Mouse (Mus musculus) liver, embryonic 14.5 days (tissue): ENCODE results near the gene Cyth3. TPM values are rescaled to one million over a fixed set of nuclear protein-coding genes. Genes with fewer than 3 reads are reported as not detected.

Experiments used
- ATAC-seq: fragments of 200-750 bp; cut with Nextera tagmentation; 2 replicates; pipeline ENCODE4 v1.8.0; 2017; ENCODE audit warnings: moderate number of reproducible peaks, mild to moderate bottlenecking, moderate library complexity; ENCODE audit not compliant: insufficient read depth
- DNase-seq, 3 experiments: peaks; one replicate each; pipeline ENCODE4 v3.0.0-alpha.2; 2012 to 2013; ENCODE audit warnings: low read depth in 3 of 3, low spot score in 3 of 3
- H3K27ac ChIP-seq: fragments of 300-500 bp; sonication (generic); 2 replicates; pipeline ENCODE4 v1.5.1; 2014; ENCODE audit warnings: moderate library complexity, mild to moderate bottlenecking, control low read depth, inconsistent platforms
- H3K27me3 ChIP-seq: fragments of 300-500 bp; sonication (generic); 2 replicates; pipeline ENCODE4 v1.6.1; 2014; ENCODE audit warnings: mild to moderate bottlenecking, low read length, moderate library complexity; ENCODE audit not compliant: control insufficient read depth, insufficient read depth
- H3K36me3 ChIP-seq: fragments of 300-500 bp; sonication (generic); replicated peaks from 2 replicates; pipeline ENCODE4 v1.6.1; 2014; ENCODE audit warnings: low read depth; ENCODE audit not compliant: control insufficient read depth, insufficient read depth
- H3K4me1 ChIP-seq, 2 experiments: fragments of 200-500 bp in 1 of 2; fragments of 300-500 bp in 1 of 2; sonication (generic) in 1 of 2; replicated peaks; 2 replicates each; pipeline ENCODE4 v1.6.1; 2012 to 2014; ENCODE audit warnings: antibody characterized with exemption in 1 of 2, inconsistent platforms in 1 of 2, low read length in 1 of 2; ENCODE audit not compliant: control insufficient read depth in 2 of 2, insufficient read depth in 2 of 2
- H3K4me2 ChIP-seq: fragments of 300-500 bp; sonication (generic); 2 replicates; pipeline ENCODE4 v1.6.1; 2014; ENCODE audit warnings: low read depth, mild to moderate bottlenecking, control low read depth, moderate library complexity
- H3K4me3 ChIP-seq, 2 experiments: fragments of 200-500 bp in 1 of 2; fragments of 300-500 bp in 1 of 2; sonication (generic) in 1 of 2; 2 replicates each; pipeline ENCODE4 v1.5.1; 2012 to 2014; ENCODE audit warnings: low read depth in 2 of 2, low read length in 2 of 2, mild to moderate bottlenecking in 2 of 2, control low read depth in 1 of 2, inconsistent platforms in 1 of 2, moderate library complexity in 1 of 2; ENCODE audit not compliant: insufficient read depth in 1 of 2
- H3K9ac ChIP-seq: fragments of 300-500 bp; sonication (generic); replicated peaks from 2 replicates; pipeline ENCODE4 v1.6.1; 2014; ENCODE audit warnings: mild to moderate bottlenecking, control low read depth, moderate library complexity
- H3K9me3 ChIP-seq: fragments of 300-500 bp; sonication (generic); 2 replicates; pipeline ENCODE4 v1.6.1; 2016; ENCODE audit warnings: low read length, mixed read lengths; ENCODE audit not compliant: control insufficient read depth
- CTCF ChIP-seq: IDR thresholded peaks from 2 replicates; pipeline ENCODE4 v1.5.1; 2016; ENCODE audit warnings: antibody characterized with exemption, low read depth, control low read depth
- EP300 ChIP-seq: IDR thresholded peaks from 2 replicates; pipeline ENCODE4 v1.6.1; 2016; ENCODE audit warnings: antibody characterized with exemption, low read depth
- WGBS: fragments of 180-500 bp; shearing (Covaris S2); extraction: QIAGEN DNeasy Blood & Tissue Kit; methylation state at CpG from one replicate; pipeline ENCODE4 v1.1.7; 2014; ENCODE audit not compliant: insufficient replicate concordance; 5-methylcytosine and 5-hydroxymethylcytosine counted together
- polyA plus RNA-seq, 2 experiments: library from polyadenylated mRNA; depleted of rRNA in 1 of 2; stranded (reverse) in 1 of 2; unstranded in 1 of 2; fragments of >200 nt; fragmentation: Nextera tagmentation in 1 of 2; extraction: Ambion mirVana in 1 of 2; gene quantifications; 2 replicates each; pipeline versions ENCODE4 v1.2.1 to v1.2.3; 2012 to 2014

Gene Cyth3
- polyA plus RNA-seq, 2 experiments, result 24.1 to 28.1 TPM

- ATAC-seq (peak; percentile 40; the same call in 1 of the 2 replicates), DNase-seq (no peak)
- H3K9ac ChIP-seq, result peak overlapping the region; percentile 36; the same call in 1 of the 2 replicates
- H3K4me1 ChIP-seq, result peaks cover 69 to 73% of the 10 kb centered on the region in 2 experiments
- peak overlapping the region; percentile 7 to 14; a peak in 3 of 4 replicates for H3K4me3 ChIP-seq
- no peaks in the 10 kb centered on the region for H3K9me3 ChIP-seq
- H3K36me3 ChIP-seq, result peaks cover 3% of the 10 kb centered on the region; the same call in 1 of the 2 replicates
- TF ChIP-seq EP300 (no peak), CTCF (no peak)
- H3K27me3 ChIP-seq, result no peaks in the 10 kb centered on the region
- 41% methylated on average over 4 of the region's 4 CpGs for WGBS
- peak overlapping the region; percentile 76 for H3K27ac ChIP-seq
- H3K4me2 ChIP-seq, result peak overlapping the region; percentile 69
Measured at GRCm38 (mm10) chr5:143633877-143634276, 11.6 kb downstream of the Cyth3 start.

- DNase-seq (no peak), ATAC-seq (no peak)
- Histone ChIP-seq H3K27me3 (no peaks in the 10 kb centered on the region), H3K27ac (peak overlapping the region; percentile 49), H3K4me1 (peaks cover 75 to 79% of the 10 kb centered on the region in 2 experiments), H3K4me2 (peak overlapping the region; percentile 23), H3K36me3 (peaks cover 3% of the 10 kb centered on the region; the same call in 1 of the 2 replicates), H3K4me3 (no peak overlapping the region), H3K9me3 (no peaks in the 10 kb centered on the region), H3K9ac (peak overlapping the region; percentile 46; the same call in 1 of the 2 replicates)
- no peak for TF ChIP-seq EP300
- TF ChIP-seq CTCF, result no peak
- 46% methylated on average over 12 of the region's 12 CpGs for WGBS
Measured at GRCm38 (mm10) chr5:143634550-143635112, 12.4 kb downstream of the Cyth3 start.

GRCm38 (mm10) chr5:143635358-143635757 lies 13.1 kb downstream of the Cyth3 start:
- 62% methylated on average over 11 of the region's 11 CpGs for WGBS
- ATAC-seq, result no peak
- H3K27me3 ChIP-seq, result no peaks in the 10 kb centered on the region
- TF ChIP-seq EP300 (no peak), CTCF (no peak)
- no peak overlapping the region for H3K9ac ChIP-seq
- no peaks in the 10 kb centered on the region for H3K9me3 ChIP-seq
- H3K27ac ChIP-seq, result peak overlapping the region; percentile 46
- peaks cover 82 to 86% of the 10 kb centered on the region in 2 experiments for H3K4me1 ChIP-seq
- peak overlapping the region; percentile 23 for H3K4me2 ChIP-seq
- no peak overlapping the region for H3K4me3 ChIP-seq
- no peak for DNase-seq
- peaks cover 2% of the 10 kb centered on the region; the same call in 1 of the 2 replicates for H3K36me3 ChIP-seq

GRCm38 (mm10) chr5:143636173-143636572 lies 13.9 kb downstream of the Cyth3 start:
- TF ChIP-seq CTCF (no peak), EP300 (no peak)
- Histone ChIP-seq H3K27ac (peak overlapping the region; percentile 46), H3K9me3 (no peaks in the 10 kb centered on the region), H3K4me1 (peaks cover 85% of the 10 kb centered on the region in 2 experiments), H3K4me2 (peak overlapping the region; percentile 48), H3K4me3 (no peak overlapping the region), H3K27me3 (no peaks in the 10 kb centered on the region), H3K9ac (0 out of 2 replicates have a peak overlapping the region, but pooled peaks have one; percentile 5), H3K36me3 (no peaks in the 10 kb centered on the region)
- DNase-seq (no peak), ATAC-seq (no peak)
- WGBS, result 20% methylated on average over 7 of the region's 7 CpGs

GRCm38 (mm10) chr5:143637832-143638420 lies 15.7 kb downstream of the Cyth3 start:
- TF ChIP-seq EP300 (no peak), CTCF (no peak)
- H3K27ac ChIP-seq, result peak overlapping the region; percentile 70
- no peaks in the 10 kb centered on the region for H3K9me3 ChIP-seq
- 76% methylated on average over 11 of the region's 11 CpGs for WGBS
- no peak overlapping the region; the same call in 1 of the 2 replicates for H3K9ac ChIP-seq
- peaks cover 83% of the 10 kb centered on the region in 2 experiments for H3K4me1 ChIP-seq
- peak overlapping the region; percentile 43 for H3K4me2 ChIP-seq
- no peak overlapping the region for H3K4me3 ChIP-seq
- no peaks in the 10 kb centered on the region for H3K27me3 ChIP-seq
- H3K36me3 ChIP-seq, result no peaks in the 10 kb centered on the region
- no peak for ATAC-seq
- no peak for DNase-seq
